Mouse (Mus musculus): ENCODE data around the gene Bex4. TPM values are rescaled to one million over a fixed set of nuclear protein-coding genes. Genes with fewer than 3 reads are reported as not detected.
A peak's percentile ranks its signal among the peaks of the same experiment; 100 is the strongest.

Gene Bex4
- polyA plus RNA-seq, 2 experiments: 131 to 154 TPM

GRCm38 (mm10) chrX:136144195-136144594 lies 5.4 kb downstream of the Bex4 start:
- 51% methylated on average over 7 of the region's 7 CpGs for WGBS (ENCODE audit: insufficient replicate concordance)
- H3K4me2 ChIP-seq (ENCODE audit: low read depth): no peak overlapping the region
- no peak overlapping the region for H3K4me3 ChIP-seq (ENCODE audit: insufficient read depth in 1 of 2, low read depth in 2 of 2, low read length in 2 of 2)
- no peak for TF ChIP-seq EP300 (IDR thresholded peaks at IDR 0.05; ENCODE audit: low read depth)
- TF ChIP-seq CTCF (IDR thresholded peaks at IDR 0.05; ENCODE audit: low read depth): no peak
- H3K4me1 ChIP-seq (replicated peaks; ENCODE audit: control insufficient read depth in 2 of 2, insufficient read depth in 2 of 2, low read length in 1 of 2): no peaks in the 10 kb centered on the region
- no peaks in the 10 kb centered on the region; the same call in 1 of the 2 replicates for H3K36me3 ChIP-seq (replicated peaks; ENCODE audit: control insufficient read depth, insufficient read depth, low read depth)
- DNase-seq (ENCODE audit: low read depth in 3 of 3, low spot score in 3 of 3): no peak
- H3K9ac ChIP-seq (replicated peaks): no peak overlapping the region
- no peaks in the 10 kb centered on the region for H3K9me3 ChIP-seq (ENCODE audit: control insufficient read depth, low read length)
- no peaks in the 10 kb centered on the region for H3K27me3 ChIP-seq (ENCODE audit: control insufficient read depth, insufficient read depth, low read length)
- no peak overlapping the region for H3K27ac ChIP-seq
- ATAC-seq (ENCODE audit: insufficient read depth): no peak

- Histone ChIP-seq H3K4me2 (ENCODE audit: low read depth) (peak overlapping the region; percentile 69), H3K27me3 (ENCODE audit: control insufficient read depth, insufficient read depth, low read length) (no peaks in the 10 kb centered on the region), H3K4me1 (replicated peaks; ENCODE audit: control insufficient read depth in 2 of 2, insufficient read depth in 2 of 2, low read length in 1 of 2) (no peaks in the 10 kb centered on the region; a peak in 2 of 4 replicates), H3K9ac (replicated peaks) (peak overlapping the region; percentile 83), H3K36me3 (replicated peaks; ENCODE audit: control insufficient read depth, insufficient read depth, low read depth) (no peaks in the 10 kb centered on the region), H3K4me3 (ENCODE audit: insufficient read depth in 1 of 2, low read depth in 2 of 2, low read length in 2 of 2) (peak overlapping the region; percentile 74 to 99), H3K27ac (peak overlapping the region; percentile 65), H3K9me3 (ENCODE audit: control insufficient read depth, low read length) (no peaks in the 10 kb centered on the region)
- 34% methylated on average over 10 of the region's 10 CpGs for WGBS (ENCODE audit: insufficient replicate concordance)
- no peak for TF ChIP-seq CTCF (IDR thresholded peaks at IDR 0.05; ENCODE audit: low read depth)
- TF ChIP-seq EP300 (IDR thresholded peaks at IDR 0.05; ENCODE audit: low read depth): no peak
- ATAC-seq (ENCODE audit: insufficient read depth) (peak; percentile 77), DNase-seq (ENCODE audit: low read depth in 3 of 3, low spot score in 3 of 3) (peak; percentile 35 to 47 (median 44))
Measured at GRCm38 (mm10) chrX:136170625-136171024, 31.8 kb downstream of the Bex4 start.

- H3K9ac ChIP-seq (replicated peaks): peak overlapping the region; percentile 83
- no peaks in the 10 kb centered on the region; a peak in 1 of 4 replicates for H3K4me1 ChIP-seq (replicated peaks; ENCODE audit: control insufficient read depth in 2 of 2, insufficient read depth in 2 of 2, low read length in 1 of 2)
- H3K4me3 ChIP-seq (ENCODE audit: insufficient read depth in 1 of 2, low read depth in 2 of 2, low read length in 2 of 2): peak overlapping the region; percentile 74 to 99
- H3K9me3 ChIP-seq (ENCODE audit: control insufficient read depth, low read length): no peaks in the 10 kb centered on the region
- H3K27me3 ChIP-seq (ENCODE audit: control insufficient read depth, insufficient read depth, low read length): no peaks in the 10 kb centered on the region
- WGBS (ENCODE audit: insufficient replicate concordance): 11% methylated on average over 24 of the region's 24 CpGs
- H3K4me2 ChIP-seq (ENCODE audit: low read depth): peak overlapping the region; percentile 69
- H3K36me3 ChIP-seq (replicated peaks; ENCODE audit: control insufficient read depth, insufficient read depth, low read depth): no peaks in the 10 kb centered on the region
- TF ChIP-seq EP300 (IDR thresholded peaks at IDR 0.05; ENCODE audit: low read depth) (no peak), CTCF (IDR thresholded peaks at IDR 0.05; ENCODE audit: low read depth) (peak; percentile 11; the same call in 1 of the 2 replicates)
- H3K27ac ChIP-seq: peak overlapping the region; percentile 65
- peak; percentile 74 for ATAC-seq (ENCODE audit: insufficient read depth)
- peak; percentile 39 to 50 (median 45) for DNase-seq (ENCODE audit: low read depth in 3 of 3, low spot score in 3 of 3)
Measured at GRCm38 (mm10) chrX:136171189-136172117, 32.7 kb downstream of the Bex4 start.

- peak within 1 kb of the TSS; percentile 65 for H3K27ac ChIP-seq
- no peaks in the 10 kb centered on the region for H3K9me3 ChIP-seq (ENCODE audit: control insufficient read depth, low read length)
- no peaks in the 10 kb centered on the region; a peak in 1 of 4 replicates for H3K4me1 ChIP-seq (replicated peaks; ENCODE audit: control insufficient read depth in 2 of 2, insufficient read depth in 2 of 2, low read length in 1 of 2)
- no peak for TF ChIP-seq CTCF (IDR thresholded peaks at IDR 0.05; ENCODE audit: low read depth)
- no peak; the same call in 1 of the 2 replicates for TF ChIP-seq EP300 (IDR thresholded peaks at IDR 0.05; ENCODE audit: low read depth)
- H3K4me2 ChIP-seq (ENCODE audit: low read depth): peak within 1 kb of the TSS; percentile 69
- H3K27me3 ChIP-seq (ENCODE audit: control insufficient read depth, insufficient read depth, low read length): no peaks in the 10 kb centered on the region
- H3K9ac ChIP-seq (replicated peaks): peak within 1 kb of the TSS; percentile 83
- peak; percentile 77 to 80 (median 80) for DNase-seq (ENCODE audit: low read depth in 3 of 3, low spot score in 3 of 3)
- WGBS (ENCODE audit: insufficient replicate concordance): 7% methylated on average over 10 of the region's 10 CpGs
- no peaks in the 10 kb centered on the region for H3K36me3 ChIP-seq (replicated peaks; ENCODE audit: control insufficient read depth, insufficient read depth, low read depth)
- ATAC-seq (ENCODE audit: insufficient read depth): peak; percentile 88
- peak within 1 kb of the TSS; percentile 74 to 99 for H3K4me3 ChIP-seq (ENCODE audit: insufficient read depth in 1 of 2, low read depth in 2 of 2, low read length in 2 of 2)
Measured at GRCm38 (mm10) chrX:136172118-136172551, 33.3 kb downstream of the Bex4 start, which contains the start of gene Tceal8. Gene Tceal8, minus strand, starts transcription at chrX:136172342.

GRCm38 (mm10) chrX:136172786-136173185 lies 34.0 kb downstream of the Bex4 start:
- TF ChIP-seq EP300 (IDR thresholded peaks at IDR 0.05; ENCODE audit: low read depth) (no peak), CTCF (IDR thresholded peaks at IDR 0.05; ENCODE audit: low read depth) (no peak)
- no peak for DNase-seq (ENCODE audit: low read depth in 3 of 3, low spot score in 3 of 3)
- Histone ChIP-seq H3K4me3 (ENCODE audit: insufficient read depth in 1 of 2, low read depth in 2 of 2, low read length in 2 of 2) (peak overlapping the region; percentile 74 to 99), H3K9me3 (ENCODE audit: control insufficient read depth, low read length) (no peaks in the 10 kb centered on the region), H3K4me2 (ENCODE audit: low read depth) (peak overlapping the region; percentile 69), H3K4me1 (replicated peaks; ENCODE audit: control insufficient read depth in 2 of 2, insufficient read depth in 2 of 2, low read length in 1 of 2) (no peaks in the 10 kb centered on the region; a peak in 1 of 4 replicates), H3K36me3 (replicated peaks; ENCODE audit: control insufficient read depth, insufficient read depth, low read depth) (no peaks in the 10 kb centered on the region), H3K9ac (replicated peaks) (no peak overlapping the region), H3K27ac (no peak overlapping the region), H3K27me3 (ENCODE audit: control insufficient read depth, insufficient read depth, low read length) (no peaks in the 10 kb centered on the region)
- WGBS (ENCODE audit: insufficient replicate concordance): 26% methylated on average over 10 of the region's 10 CpGs
- ATAC-seq (ENCODE audit: insufficient read depth): no peak

All from liver, embryonic 14.5 days (tissue).